Comparison of ENCODE assay signal across 13 mouse cellular contexts in the genomic region with DNA sequence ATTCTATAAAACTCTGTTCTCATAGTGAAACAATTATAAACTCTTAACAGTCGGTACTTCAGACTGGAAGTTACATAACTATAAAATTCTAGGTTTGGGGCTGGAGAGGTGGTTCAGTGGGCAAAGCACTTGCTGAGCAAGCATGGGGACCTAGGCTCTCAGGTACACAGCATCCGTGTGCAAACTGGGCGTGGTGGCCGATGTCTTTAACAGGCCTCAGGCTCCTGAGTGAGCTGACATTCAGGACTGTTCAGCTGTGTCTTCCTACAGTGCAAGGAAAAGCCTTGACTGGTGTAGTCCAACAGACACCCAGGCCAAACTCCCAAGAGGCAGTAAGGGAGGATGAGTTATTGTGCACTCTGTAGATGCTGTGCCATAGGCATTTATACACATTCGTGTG. TPM values are rescaled to one million over a fixed set of nuclear protein-coding genes. Genes with fewer than 3 reads are reported as not detected.
A peak's percentile ranks its signal among the peaks of the same experiment; 100 is the strongest.
DNase-seq lines count a peak whose midpoint lies in the region; ATAC-seq and TF ChIP-seq lines count a peak whose summit lies in the region.
"Had no signal": no experiment of that assay in that cellular context is flagged by ENCODE, and none has a peak within 500 bp of the region (broad histone marks: within the 10 kb centered on the region; RNA-seq: fewer than 3 reads in every experiment).

No protein-coding gene starts in this region.

- H3K9ac ChIP-seq in intestine, embryonic 15.5 days = no peak overlapping the region
- H3K9ac ChIP-seq in intestine, embryonic 16.5 days (ENCODE audit: low read depth, low read length) = no peak overlapping the region
- H3K9ac ChIP-seq in stomach, postnatal 0 days (ENCODE audit: low read length) = no peak overlapping the region

- no peak for TF ChIP-seq CTCF in testis, adult 2 months (IDR thresholded peaks at IDR 0.05; ENCODE audit: control insufficient read depth, insufficient read depth, insufficient replicate concordance, low read depth, low read length)
- no peak for TF ChIP-seq CTCF in stomach, postnatal 0 days (IDR thresholded peaks at IDR 0.05; ENCODE audit: low read depth)

- no peak for TF ChIP-seq EP300 in stomach, postnatal 0 days (optimal IDR thresholded peaks at IDR 0.05)

- ATAC-seq in intestine, embryonic 15.5 days = 0 out of 2 replicates have a peak, but pooled peaks have one; percentile 26
- ATAC-seq in intestine, embryonic 16.5 days = no peak
- ATAC-seq in stomach, postnatal 0 days (ENCODE audit: low FRiP score, low TSS enrichment) = no peak

- H3K27ac ChIP-seq in intestine, embryonic 15.5 days = no peak overlapping the region
- H3K27ac ChIP-seq in intestine, embryonic 16.5 days (ENCODE audit: low read length) = no peak overlapping the region
- peak overlapping the region; percentile 70 for H3K27ac ChIP-seq in testis, adult 2 months (ENCODE audit: control insufficient read depth, insufficient read depth, low read depth, low read length)
- no peak overlapping the region for H3K27ac ChIP-seq in stomach, postnatal 0 days (replicated peaks)

- 72% methylated on average over 5 of the region's 5 CpGs for WGBS in intestine, embryonic 15.5 days
- 59% methylated on average over 5 of the region's 5 CpGs for WGBS in intestine, embryonic 16.5 days
- WGBS in stomach, postnatal 0 days = 48% methylated on average over 5 of the region's 5 CpGs

- peak; percentile 1 for DNase-seq in cerebellum, adult 9-10 months
- DNase-seq in cerebellum, postnatal 25 days = no peak
- no peak for DNase-seq in testis, postnatal 14 days (ENCODE audit: low spot score)
- peak; percentile 36 for DNase-seq in stomach, postnatal 0 days (ENCODE audit: low spot score)
- no peak for DNase-seq in thymus, postnatal 10 days (ENCODE audit: low spot score in 2 of 2)
- DNase-seq: cerebellum, adult 18-20 months; lung, adult 18-20 months; right cerebral cortex, adult 18-20 months; thymus, postnatal 14 days had no signal

- H3K27me3 ChIP-seq in intestine, embryonic 15.5 days (replicated peaks) = no peaks in the 10 kb centered on the region
- no peaks in the 10 kb centered on the region for H3K27me3 ChIP-seq in intestine, embryonic 16.5 days (replicated peaks; ENCODE audit: control insufficient read depth, insufficient read depth, low read length)
- H3K27me3 ChIP-seq in testis, adult 2 months (ENCODE audit: control insufficient read depth, insufficient read depth, low read length) = no peaks in the 10 kb centered on the region
- no peaks in the 10 kb centered on the region for H3K27me3 ChIP-seq in stomach, postnatal 0 days (ENCODE audit: control insufficient read depth, insufficient read depth, low read length)
- H3K27me3 ChIP-seq: megakaryocyte, embryonic 14.5 days had no signal

- H3K4me3 ChIP-seq in intestine, embryonic 15.5 days (replicated peaks) = no peak overlapping the region
- no peak overlapping the region for H3K4me3 ChIP-seq in intestine, embryonic 16.5 days (ENCODE audit: low read length)
- no peak overlapping the region for H3K4me3 ChIP-seq in testis, adult 2 months (ENCODE audit: control insufficient read depth, low read depth, low read length)
- no peak overlapping the region for H3K4me3 ChIP-seq in stomach, postnatal 0 days (ENCODE audit: low read depth, low read length)
- H3K4me3 ChIP-seq: megakaryocyte, embryonic 14.5 days had no signal

- H3K36me3 ChIP-seq in intestine, embryonic 15.5 days = no peaks in the 10 kb centered on the region
- H3K36me3 ChIP-seq in intestine, embryonic 16.5 days (ENCODE audit: control insufficient read depth, insufficient read depth, low read length) = no peaks in the 10 kb centered on the region
- H3K36me3 ChIP-seq in testis, adult 2 months (ENCODE audit: control insufficient read depth, insufficient read depth, low read length) = no peaks in the 10 kb centered on the region
- H3K36me3 ChIP-seq in stomach, postnatal 0 days (ENCODE audit: control insufficient read depth, insufficient read depth, low read length) = peaks cover 5% of the 10 kb centered on the region; the same call in 1 of the 2 replicates

- H3K9me3 ChIP-seq in intestine, embryonic 15.5 days = no peaks in the 10 kb centered on the region
- no peaks in the 10 kb centered on the region for H3K9me3 ChIP-seq in intestine, embryonic 16.5 days (ENCODE audit: control insufficient read depth, low read length)
- no peaks in the 10 kb centered on the region for H3K9me3 ChIP-seq in stomach, postnatal 0 days (ENCODE audit: control insufficient read depth, low read length)
- H3K9me3 ChIP-seq: megakaryocyte, embryonic 14.5 days had no signal

- H3K4me2 ChIP-seq in intestine, embryonic 15.5 days (replicated peaks) = no peak overlapping the region
- H3K4me2 ChIP-seq in intestine, embryonic 16.5 days (ENCODE audit: low read depth, low read length) = no peak overlapping the region
- no peak overlapping the region for H3K4me2 ChIP-seq in stomach, postnatal 0 days (replicated peaks; ENCODE audit: low read depth)

- no peak for TF ChIP-seq POLR2A in testis, adult 2 months (IDR thresholded peaks at IDR 0.05; ENCODE audit: control insufficient read depth, low read depth, low read length)

- 0 out of 2 replicates have a peak, but pooled peaks cover 3% of the 10 kb centered on the region for H3K4me1 ChIP-seq in intestine, embryonic 15.5 days (replicated peaks)
- peaks cover 2% of the 10 kb centered on the region; the same call in 1 of the 2 replicates for H3K4me1 ChIP-seq in intestine, embryonic 16.5 days (ENCODE audit: control insufficient read depth, insufficient read depth, low read length)
- H3K4me1 ChIP-seq in testis, adult 2 months (ENCODE audit: control insufficient read depth, insufficient read depth, low read length) = 0 out of 2 replicates have a peak, but pooled peaks cover 2% of the 10 kb centered on the region
- H3K4me1 ChIP-seq in stomach, postnatal 0 days (replicated peaks; ENCODE audit: control insufficient read depth, insufficient read depth) = no peaks in the 10 kb centered on the region

RNA-seq across cellular contexts. Expression of gene Shld1, which starts 10.5 kb away (rescaled TPM):
- 13.6 and 14.2 TPM in 2 replicates for polyA plus RNA-seq in intestine, embryonic 15.5 days (2015; fragmentation: Nextera tagmentation; extraction: Ambion mirVana)
- 13.7 and 15.2 TPM in 2 replicates for polyA plus RNA-seq in intestine, embryonic 16.5 days (2015; fragmentation: Nextera tagmentation; extraction: Ambion mirVana)
- polyA plus RNA-seq in testis, adult 2 months (2012; rRNA removed) = 2.4 and 2.7 TPM in 2 replicates
- polyA plus RNA-seq in stomach, postnatal 0 days (2015; fragmentation: Nextera tagmentation; extraction: Ambion mirVana) = 9.8 and 10.5 TPM in 2 replicates

Comparison
In these comparisons a context has a peak if more than half of its experiments do, and no peak if none do; other contexts are left out.
1. DNase-seq: peak in cerebellum, adult 9-10 months (single experiment) and stomach, postnatal 0 days (single experiment); none in cerebellum, postnatal 25 days (0 of 2), testis, postnatal 14 days (single experiment) and thymus, postnatal 10 days (0 of 2).